Mouse (Mus musculus) C2C12 (cell line): ENCODE results near the gene Nsf.

ENCODE experiments used
- CTCF ChIP-seq: IDR thresholded peaks from one replicate; pipeline ENCODE4 v1.5.1; 2011; ENCODE audit not compliant: control insufficient read depth, insufficient read depth, insufficient read length
- MAX ChIP-seq: IDR thresholded peaks from one replicate; pipeline ENCODE4 v1.6.1; 2011; ENCODE audit warnings: mild to moderate bottlenecking, control low read depth

- TF ChIP-seq CTCF (no peak), MAX (no peak)
Observed at GRCm38 (mm10) chr11:103984067-103984466, 30.2 kb upstream of the Nsf start.
